Mouse (Mus musculus) testis, postnatal 14 days (tissue): ENCODE data around the gene Srsf2.
A peak's percentile ranks its signal among the peaks of the same experiment; 100 is the strongest.
"Not testable (repeated sequence)": the region's sequence is repeated elsewhere in the genome, so short reads cannot be mapped to it uniquely, and the experiment has no call there.

ENCODE experiments used
- DNase-seq: peaks from one replicate; pipeline ENCODE4 v3.0.0; 2021; ENCODE audit warnings: low spot score

The Srsf2 gene

DNA sequence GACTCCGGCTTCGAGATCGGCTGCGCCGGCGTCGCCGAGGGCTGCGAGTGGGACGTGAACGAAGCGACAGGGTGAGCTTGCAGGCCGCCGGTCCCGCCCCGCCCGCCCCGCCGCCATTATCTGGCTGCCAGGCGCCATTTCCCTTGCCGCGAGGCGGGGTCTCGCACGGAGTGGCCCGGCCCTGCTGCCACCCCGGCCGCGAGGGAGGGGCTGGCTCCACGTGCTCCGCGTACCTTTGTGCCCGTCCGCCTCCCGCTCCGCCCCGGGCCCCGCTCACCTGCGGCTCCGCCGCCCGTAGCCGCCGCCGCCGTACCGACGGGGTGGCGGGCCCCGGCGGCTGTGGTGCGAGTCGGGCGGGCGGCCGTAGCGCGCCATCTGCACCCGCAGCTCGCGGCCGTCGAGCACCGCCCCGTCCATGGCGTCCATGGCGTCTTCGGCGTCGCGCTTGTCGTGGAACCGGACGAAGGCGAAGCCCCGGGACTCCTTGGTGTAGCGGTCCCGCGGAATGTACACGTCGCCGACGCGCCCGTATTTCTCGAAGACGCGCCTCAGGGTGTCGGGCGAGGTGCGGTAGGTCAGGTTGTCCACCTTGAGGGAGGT is 503 bp downstream of the Srsf2 start, which contains the start of gene Mfsd11:
Mfsd11 (plus strand) TSS at position 150 of the 600 bp plus-strand sequence.
- peak; percentile 84 for DNase-seq

DNA sequence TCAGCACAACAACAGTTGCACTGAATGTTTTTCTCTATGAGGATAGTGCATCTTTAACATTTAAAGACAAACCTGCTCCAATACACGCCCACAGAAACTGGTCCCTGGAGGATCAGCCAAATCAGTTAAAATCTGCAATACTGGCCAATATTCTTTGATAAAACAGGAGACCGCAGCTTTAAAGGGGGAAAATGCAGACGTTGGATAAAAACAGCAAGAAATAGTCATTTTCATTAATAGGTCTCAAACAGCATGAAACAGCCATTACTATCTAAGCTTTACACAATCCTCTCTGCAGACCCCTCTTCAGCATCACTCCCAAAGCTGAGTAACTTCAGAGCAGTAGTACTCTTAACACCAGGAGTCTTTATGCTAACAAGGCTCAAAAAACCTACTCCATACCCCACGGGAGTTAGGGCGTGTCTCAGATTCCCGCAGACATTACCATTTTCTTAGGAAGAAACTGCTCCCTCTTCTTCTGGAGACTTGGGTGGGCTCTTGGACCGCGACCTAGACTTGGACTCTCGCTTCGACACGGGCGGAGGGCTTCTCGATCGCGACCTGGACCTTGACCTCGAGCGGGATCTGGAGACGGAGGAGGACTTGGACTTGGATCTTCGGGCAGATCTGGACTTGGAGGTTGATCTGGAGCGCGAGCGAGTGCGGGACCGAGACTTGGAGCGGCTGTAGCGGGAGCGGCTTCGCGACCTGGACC is 1.2 kb downstream of the Srsf2 start:
- no peak for DNase-seq

GRCm38 (mm10) chr11:116850833-116851477 is 1.9 kb downstream of the Srsf2 start:
- no peak for DNase-seq

DNA sequence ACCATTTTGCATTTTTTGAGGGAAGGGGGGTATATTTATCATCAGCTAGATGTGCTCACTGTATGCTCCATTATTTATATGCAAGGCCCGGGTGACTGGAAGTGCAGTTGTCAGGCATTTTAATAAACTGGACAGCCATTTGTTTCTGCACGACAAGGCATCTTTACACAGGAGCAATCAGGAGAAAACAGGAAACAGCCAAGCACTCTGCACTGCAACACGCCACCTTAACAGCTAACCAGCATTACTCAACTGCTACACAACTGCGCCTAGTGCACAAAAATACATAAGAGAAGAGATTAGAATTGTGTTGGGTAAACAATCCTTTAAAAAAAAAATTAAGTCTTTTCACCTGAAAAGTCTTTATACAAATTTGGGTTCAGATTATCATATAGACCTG is 2.8 kb downstream of the Srsf2 start:
- DNase-seq = no peak

DNA sequence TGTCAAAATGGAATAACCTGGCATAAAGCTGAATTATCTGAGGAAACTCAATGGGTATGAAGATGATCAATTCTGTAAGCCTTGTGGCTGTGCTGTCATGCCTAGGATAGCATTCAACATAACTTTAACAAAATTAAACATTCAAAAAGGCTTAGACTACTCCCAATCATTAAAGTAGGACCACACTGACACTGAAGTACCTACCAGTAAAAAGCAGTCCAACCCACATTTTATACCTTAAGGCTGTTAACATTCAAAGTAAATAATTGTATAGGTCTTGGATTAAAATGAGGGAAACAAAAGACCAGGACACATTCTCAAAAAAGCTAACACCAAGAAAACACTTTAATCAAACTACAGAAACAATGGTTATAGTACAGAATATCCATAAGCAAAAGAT is 3.3 kb downstream of the Srsf2 start:
- no peak for DNase-seq

DNA sequence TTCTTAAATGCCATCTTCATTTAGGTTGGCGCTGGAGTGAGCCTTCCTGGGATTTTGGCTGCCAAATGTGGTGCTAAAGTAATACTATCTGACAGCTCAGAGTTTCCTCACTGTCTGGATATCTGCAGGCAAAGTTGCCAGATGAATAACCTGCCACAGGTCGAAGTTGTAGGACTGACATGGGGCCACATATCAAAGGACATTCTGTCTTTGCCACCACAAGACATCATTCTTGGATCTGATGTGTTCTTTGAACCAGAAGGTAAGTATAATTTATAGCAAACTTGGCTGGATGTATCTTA is 4.1 kb downstream of the Srsf2 start:
- not testable (repeated sequence) for DNase-seq

- no peak for DNase-seq
Observed at GRCm38 (mm10) chr11:116848086-116848876, 4.6 kb downstream of the Srsf2 start.

GRCm38 (mm10) chr11:116847187-116848085 is 5.5 kb downstream of the Srsf2 start:
- no peak for DNase-seq

DNA sequence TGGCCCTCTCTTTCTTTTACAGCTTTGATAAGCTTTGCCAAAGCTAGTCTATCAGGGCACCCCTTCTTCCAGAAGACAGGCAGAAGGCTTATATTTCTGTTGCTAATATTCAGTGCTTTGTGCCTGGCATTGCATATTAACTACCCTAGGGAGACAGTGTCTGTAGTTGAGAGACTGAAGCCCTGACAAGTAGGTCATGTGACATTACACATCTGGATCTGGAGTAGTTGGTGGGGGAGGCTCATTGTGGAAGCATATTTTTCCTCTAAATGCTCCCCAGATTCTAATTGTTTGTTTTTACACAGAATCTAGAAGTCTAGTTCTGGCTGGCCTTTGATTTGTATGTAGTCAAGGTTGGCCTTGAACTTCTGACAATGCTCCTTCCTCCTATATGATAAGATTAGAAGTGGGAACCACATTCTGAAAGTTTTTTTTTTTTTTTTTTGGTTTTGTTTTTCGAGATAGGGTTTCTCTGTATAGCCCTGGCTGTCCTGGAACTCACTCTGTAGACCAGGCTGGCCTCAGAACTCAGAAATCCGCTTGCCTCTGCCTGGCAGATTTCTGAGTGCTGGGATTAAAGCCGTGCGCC is 6.2 kb downstream of the Srsf2 start:
- no peak for DNase-seq

GRCm38 (mm10) chr11:116843261-116844233 is 9.3 kb downstream of the Srsf2 start, which contains the start of the genes Mettl23 and Jmjd6:
Gene Mettl23 (plus strand): TSS chr11:116843278.
Gene Jmjd6 (minus strand): TSS chr11:116843449.
- peak; percentile 97 for DNase-seq

DNA sequence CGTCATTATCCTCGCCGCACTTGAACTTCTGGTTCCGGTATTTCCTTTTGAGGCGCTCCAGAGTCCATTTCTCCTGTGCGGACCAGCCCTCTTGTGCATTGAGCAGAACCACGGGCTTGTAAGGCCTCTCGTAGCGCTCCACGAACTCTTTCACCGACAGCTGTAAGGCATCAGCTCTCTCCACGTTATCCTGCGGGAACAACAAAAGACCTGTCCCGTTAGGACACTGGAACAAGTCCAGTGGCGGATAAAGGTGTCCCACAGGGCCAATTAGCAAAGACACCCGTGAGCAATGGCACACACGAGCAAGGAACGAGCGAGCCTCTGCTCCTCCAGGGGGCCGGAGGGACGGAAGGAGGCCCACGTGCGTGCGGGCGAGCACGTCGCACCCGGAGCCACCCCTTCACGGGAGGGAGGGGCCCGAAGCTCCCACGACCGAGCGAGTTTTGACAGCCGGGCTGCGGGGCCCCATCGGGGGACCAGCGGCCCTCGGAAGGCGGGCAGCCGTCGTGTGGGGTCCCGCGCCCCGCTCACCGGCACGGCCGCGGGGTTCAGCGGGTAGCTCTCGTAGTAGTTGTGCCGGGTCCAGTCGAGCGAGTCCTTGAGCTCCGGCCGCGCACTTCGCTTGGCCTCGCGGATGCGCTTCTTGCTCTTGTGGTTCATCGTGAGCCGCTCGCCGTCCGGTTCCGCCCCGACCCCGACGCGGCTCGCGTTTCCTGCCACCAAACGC is 10.2 kb downstream of the Srsf2 start:
- DNase-seq = peak; percentile 79

GRCm38 (mm10) chr11:116840748-116841147 is 12.1 kb downstream of the Srsf2 start:
- no peak for DNase-seq

- DNase-seq = no peak
Observed at GRCm38 (mm10) chr11:116839601-116840000, 13.3 kb downstream of the Srsf2 start.

DNA sequence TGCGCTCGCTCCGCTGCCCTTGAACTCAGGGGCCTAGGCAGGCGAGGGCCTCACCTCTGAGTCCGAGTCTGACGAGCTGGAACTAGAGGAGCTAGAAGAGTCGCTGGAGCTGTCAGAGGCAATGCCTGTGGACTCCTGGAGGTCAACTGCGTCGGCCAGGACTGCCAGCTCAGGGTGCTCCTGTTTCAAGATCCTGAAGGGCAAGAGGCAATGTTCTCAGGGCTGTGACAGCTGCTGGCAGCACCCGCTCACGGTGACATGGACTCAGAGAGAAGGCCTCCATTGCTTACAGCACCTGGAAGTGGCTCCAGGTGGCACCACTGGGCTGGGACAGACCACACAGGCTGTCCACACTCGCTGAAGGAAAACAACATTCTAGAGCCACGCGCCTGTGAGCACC is 14.0 kb downstream of the Srsf2 start:
- no peak for DNase-seq

- no peak for DNase-seq
Observed at GRCm38 (mm10) chr11:116837441-116837840, 15.5 kb downstream of the Srsf2 start.

- DNase-seq = no peak
Observed at GRCm38 (mm10) chr11:116836283-116836682, 16.6 kb downstream of the Srsf2 start.

- DNase-seq = no peak
Observed at GRCm38 (mm10) chr11:116834954-116835353, 17.9 kb downstream of the Srsf2 start.

DNA sequence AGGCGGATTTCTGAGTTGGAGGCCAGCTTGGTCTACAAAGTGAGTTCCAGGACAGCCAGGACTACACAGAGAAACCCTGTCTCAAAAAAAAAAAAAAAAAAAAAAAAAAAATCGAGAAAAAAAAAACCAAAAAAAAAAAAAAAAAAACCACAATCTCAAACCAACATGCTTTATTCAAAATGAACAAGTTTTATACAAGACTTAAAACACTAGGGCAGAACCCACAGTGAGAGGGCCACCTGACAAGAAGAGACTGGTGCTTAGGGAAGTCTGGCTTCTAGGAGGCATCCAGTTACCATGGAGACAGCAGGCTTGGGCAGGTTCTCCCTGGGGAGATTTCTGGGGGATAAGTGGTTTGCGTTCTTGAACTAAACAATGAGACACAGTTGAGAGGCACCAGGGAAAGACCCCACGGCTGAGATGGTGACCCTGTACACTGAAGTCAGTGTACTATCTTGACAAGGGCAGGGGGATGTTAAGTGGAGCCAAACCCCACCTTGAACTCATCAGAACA is 20.7 kb downstream of the Srsf2 start:
- DNase-seq = no peak
